Mouse (Mus musculus): ENCODE measurements around the gene Ppp1r14d. TPM values are rescaled to one million over a fixed set of nuclear protein-coding genes. Genes with fewer than 3 reads are reported as not detected.
A peak's percentile ranks its signal among the peaks of the same experiment; 100 is the strongest.

Gene Ppp1r14d
- not detected in 2 replicates for polyA plus RNA-seq (2012; rRNA removed)

GRCm38 (mm10) chr2:119229775-119230704 is at the start of gene Ppp1r14d:
Ppp1r14d (minus strand) TSS chr2:119229906.
- Histone ChIP-seq H3K27me3 (ENCODE audit: control insufficient read depth, insufficient read depth, low read length) (no peaks in the 10 kb centered on the region), H3K4me1 (ENCODE audit: control insufficient read depth, insufficient read depth, insufficient read length) (no peaks in the 10 kb centered on the region), H3K27ac (ENCODE audit: insufficient read depth, low read length) (no peak within 1 kb of the TSS), H3K36me3 (ENCODE audit: control insufficient read depth, insufficient read depth, low read length) (no peaks in the 10 kb centered on the region), H3K4me3 (ENCODE audit: extremely low read depth, insufficient read depth, insufficient read length) (no peak within 1 kb of the TSS)
- no peak for DNase-seq (ENCODE audit: low read depth in 1 of 2, low spot score in 2 of 2)
- TF ChIP-seq CTCF (IDR thresholded peaks at IDR 0.05; ENCODE audit: extremely low read depth, insufficient read depth, insufficient read length, insufficient replicate concordance) (no peak), POLR2A (IDR thresholded peaks at IDR 0.05; ENCODE audit: low read depth, low read length) (no peak)
- 70% methylated on average over 6 of the region's 6 CpGs for WGBS

GRCm38 (mm10) chr2:119277810-119278209 is 48.1 kb upstream of the Ppp1r14d start:
- H3K4me3 ChIP-seq (ENCODE audit: extremely low read depth, insufficient read depth, insufficient read length) = no peak overlapping the region
- no peaks in the 10 kb centered on the region for H3K27me3 ChIP-seq (ENCODE audit: control insufficient read depth, insufficient read depth, low read length)
- no peak for DNase-seq (ENCODE audit: low read depth in 1 of 2, low spot score in 2 of 2)
- 96% methylated on average over 23 of the region's 23 CpGs for WGBS
- H3K4me1 ChIP-seq (ENCODE audit: control insufficient read depth, insufficient read depth, insufficient read length) = no peaks in the 10 kb centered on the region
- no peaks in the 10 kb centered on the region for H3K36me3 ChIP-seq (ENCODE audit: control insufficient read depth, insufficient read depth, low read length)
- TF ChIP-seq CTCF (IDR thresholded peaks at IDR 0.05; ENCODE audit: extremely low read depth, insufficient read depth, insufficient read length, insufficient replicate concordance) (no peak), POLR2A (IDR thresholded peaks at IDR 0.05; ENCODE audit: low read depth, low read length) (no peak)
- H3K27ac ChIP-seq (ENCODE audit: insufficient read depth, low read length) = no peak overlapping the region

- TF ChIP-seq CTCF (IDR thresholded peaks at IDR 0.05; ENCODE audit: extremely low read depth, insufficient read depth, insufficient read length, insufficient replicate concordance) = no peak
- no peak for TF ChIP-seq POLR2A (IDR thresholded peaks at IDR 0.05; ENCODE audit: low read depth, low read length)
- Histone ChIP-seq H3K27ac (ENCODE audit: insufficient read depth, low read length) (no peak overlapping the region), H3K4me3 (ENCODE audit: extremely low read depth, insufficient read depth, insufficient read length) (no peak overlapping the region), H3K4me1 (ENCODE audit: control insufficient read depth, insufficient read depth, insufficient read length) (no peaks in the 10 kb centered on the region), H3K27me3 (ENCODE audit: control insufficient read depth, insufficient read depth, low read length) (no peaks in the 10 kb centered on the region), H3K36me3 (ENCODE audit: control insufficient read depth, insufficient read depth, low read length) (no peaks in the 10 kb centered on the region)
- 80% methylated on average over 7 of the region's 7 CpGs for WGBS
- no peak for DNase-seq (ENCODE audit: low read depth in 1 of 2, low spot score in 2 of 2)
Observed at GRCm38 (mm10) chr2:119276926-119277325, 47.2 kb upstream of the Ppp1r14d start.

GRCm38 (mm10) chr2:119274126-119274525 is 44.4 kb upstream of the Ppp1r14d start:
- no peaks in the 10 kb centered on the region for H3K36me3 ChIP-seq (ENCODE audit: control insufficient read depth, insufficient read depth, low read length)
- H3K27ac ChIP-seq (ENCODE audit: insufficient read depth, low read length) = no peak overlapping the region
- no peak overlapping the region for H3K4me3 ChIP-seq (ENCODE audit: extremely low read depth, insufficient read depth, insufficient read length)
- peaks cover 4% of the 10 kb centered on the region; the same call in 1 of the 2 replicates for H3K4me1 ChIP-seq (ENCODE audit: control insufficient read depth, insufficient read depth, insufficient read length)
- H3K27me3 ChIP-seq (ENCODE audit: control insufficient read depth, insufficient read depth, low read length) = peaks cover 1% of the 10 kb centered on the region; the same call in 1 of the 2 replicates
- no peak for DNase-seq (ENCODE audit: low read depth in 1 of 2, low spot score in 2 of 2)
- WGBS = 84% methylated on average over 1 of the region's 1 CpGs
- TF ChIP-seq CTCF (IDR thresholded peaks at IDR 0.05; ENCODE audit: extremely low read depth, insufficient read depth, insufficient read length, insufficient replicate concordance) (no peak), POLR2A (IDR thresholded peaks at IDR 0.05; ENCODE audit: low read depth, low read length) (no peak)

- DNase-seq (ENCODE audit: low read depth in 1 of 2, low spot score in 2 of 2) = peak; percentile 25 to 71
- 3% methylated on average over 48 of the region's 49 CpGs for WGBS
- Histone ChIP-seq H3K27me3 (ENCODE audit: control insufficient read depth, insufficient read depth, low read length) (peaks cover 1% of the 10 kb centered on the region; the same call in 1 of the 2 replicates), H3K4me1 (ENCODE audit: control insufficient read depth, insufficient read depth, insufficient read length) (peaks cover 4% of the 10 kb centered on the region; the same call in 1 of the 2 replicates), H3K36me3 (ENCODE audit: control insufficient read depth, insufficient read depth, low read length) (no peaks in the 10 kb centered on the region), H3K27ac (ENCODE audit: insufficient read depth, low read length) (no peak within 1 kb of the TSS), H3K4me3 (ENCODE audit: extremely low read depth, insufficient read depth, insufficient read length) (peak within 1 kb of the TSS; percentile 55; the same call in 1 of the 2 replicates)
- no peak for TF ChIP-seq POLR2A (IDR thresholded peaks at IDR 0.05; ENCODE audit: low read depth, low read length)
- no peak for TF ChIP-seq CTCF (IDR thresholded peaks at IDR 0.05; ENCODE audit: extremely low read depth, insufficient read depth, insufficient read length, insufficient replicate concordance)
Observed at GRCm38 (mm10) chr2:119270643-119271331, 41.1 kb upstream of the Ppp1r14d start, which contains the start of gene Rhov. Rhov (minus strand) TSS chr2:119271272.

GRCm38 (mm10) chr2:119270286-119270642 is 40.6 kb upstream of the Ppp1r14d start:
- Histone ChIP-seq H3K4me3 (ENCODE audit: extremely low read depth, insufficient read depth, insufficient read length) (no peak overlapping the region), H3K4me1 (ENCODE audit: control insufficient read depth, insufficient read depth, insufficient read length) (peaks cover 4% of the 10 kb centered on the region; the same call in 1 of the 2 replicates), H3K27ac (ENCODE audit: insufficient read depth, low read length) (no peak overlapping the region), H3K36me3 (ENCODE audit: control insufficient read depth, insufficient read depth, low read length) (no peaks in the 10 kb centered on the region), H3K27me3 (ENCODE audit: control insufficient read depth, insufficient read depth, low read length) (peaks cover 1% of the 10 kb centered on the region; the same call in 1 of the 2 replicates)
- WGBS = 87% methylated on average over 9 of the region's 9 CpGs
- DNase-seq (ENCODE audit: low read depth in 1 of 2, low spot score in 2 of 2) = no peak
- TF ChIP-seq POLR2A (IDR thresholded peaks at IDR 0.05; ENCODE audit: low read depth, low read length) = no peak
- no peak for TF ChIP-seq CTCF (IDR thresholded peaks at IDR 0.05; ENCODE audit: extremely low read depth, insufficient read depth, insufficient read length, insufficient replicate concordance)
